ENCODE assay signal across 21 mouse cellular contexts in genomic region chr3:97156431-97156830, GRCm38 (mm10). TPM values are rescaled to one million over a fixed set of nuclear protein-coding genes. Genes with fewer than 3 reads are reported as not detected.
DNase-seq lines count a peak whose midpoint lies in the region; TF ChIP-seq lines count a peak whose summit lies in the region.
"Had no signal": no experiment of that assay in that cellular context is flagged by ENCODE, and none has a peak within 500 bp of the region (broad histone marks: within the 10 kb centered on the region; RNA-seq: fewer than 3 reads in every experiment).

No protein-coding gene starts in this region.

- H3K27ac ChIP-seq in layer of hippocampus, adult 2 months, result no peak overlapping the region
- H3K27ac ChIP-seq: gastrocnemius, adult 2 months; heart, embryonic 15.5 days; hindbrain, embryonic 10.5 days; intestine, embryonic 15.5 days; liver, embryonic 12.5 days; neural tube, embryonic 12.5 days had no signal

- no peak overlapping the region for H3K4me3 ChIP-seq in layer of hippocampus, adult 2 months
- H3K4me3 ChIP-seq: gastrocnemius, adult 2 months; heart, embryonic 15.5 days; hindbrain, embryonic 10.5 days; intestine, embryonic 15.5 days; liver, embryonic 12.5 days; neural tube, embryonic 12.5 days had no signal

- peak; percentile 69 for DNase-seq in kidney, adult 11 months
- no peak for DNase-seq in kidney, postnatal 4 days
- peak; percentile 6 for DNase-seq in layer of hippocampus, adult 11-12 months (ENCODE audit: low spot score)
- DNase-seq in layer of hippocampus, adult 2 months (ENCODE audit: low spot score in 2 of 2), result no peak
- peak; percentile 47 for DNase-seq in cerebellum, adult 9-11 months
- peak; percentile 47 to 78 for DNase-seq in kidney, postnatal 36 days
- no peak for DNase-seq in B cell, adult 2 months
- DNase-seq: adrenal gland, adult 8-10 months; embryo, embryonic 11 days; gastrocnemius, adult 2 months; layer of hippocampus, postnatal 36 days; lung, postnatal 14 days; midbrain, embryonic 14.5 days; right cerebral cortex, postnatal 14 days; spleen, adult 18-20 months; thymus, postnatal 25 days had no signal

- TF ChIP-seq CTCF in layer of hippocampus, adult 2 months (conservative IDR thresholded peaks at IDR 0.05), result no peak

RNA-seq across cellular contexts. Expression of gene Acp6, which starts 2.1 kb away (rescaled TPM):
- 10 to 100 TPM; 35.9 to 37.7 TPM for total RNA-seq in layer of hippocampus, adult 2 months (2021)

Comparison
In these comparisons a context has a peak if more than half of its experiments do, and no peak if none do; other contexts are left out.
1. DNase-seq: peak in kidney, adult 11 months (single experiment), layer of hippocampus, adult 11-12 months (single experiment), cerebellum, adult 9-11 months (single experiment) and kidney, postnatal 36 days (2 of 2); none in kidney, postnatal 4 days (0 of 2), layer of hippocampus, adult 2 months (0 of 2) and B cell, adult 2 months (0 of 2).